Mouse (Mus musculus) 3134 (cell line): Measurements from ENCODE around the gene Kif19a.
A peak's percentile ranks its signal among the peaks of the same experiment; 100 is the strongest.

Source experiments
- DNase-seq: peaks from one replicate; pipeline ENCODE4 v3.0.0-alpha.2; 2011; ENCODE audit warnings: low spot score; ENCODE audit not compliant: insufficient read length; ENCODE audit errors: extremely low read depth

The Kif19a gene

DNA sequence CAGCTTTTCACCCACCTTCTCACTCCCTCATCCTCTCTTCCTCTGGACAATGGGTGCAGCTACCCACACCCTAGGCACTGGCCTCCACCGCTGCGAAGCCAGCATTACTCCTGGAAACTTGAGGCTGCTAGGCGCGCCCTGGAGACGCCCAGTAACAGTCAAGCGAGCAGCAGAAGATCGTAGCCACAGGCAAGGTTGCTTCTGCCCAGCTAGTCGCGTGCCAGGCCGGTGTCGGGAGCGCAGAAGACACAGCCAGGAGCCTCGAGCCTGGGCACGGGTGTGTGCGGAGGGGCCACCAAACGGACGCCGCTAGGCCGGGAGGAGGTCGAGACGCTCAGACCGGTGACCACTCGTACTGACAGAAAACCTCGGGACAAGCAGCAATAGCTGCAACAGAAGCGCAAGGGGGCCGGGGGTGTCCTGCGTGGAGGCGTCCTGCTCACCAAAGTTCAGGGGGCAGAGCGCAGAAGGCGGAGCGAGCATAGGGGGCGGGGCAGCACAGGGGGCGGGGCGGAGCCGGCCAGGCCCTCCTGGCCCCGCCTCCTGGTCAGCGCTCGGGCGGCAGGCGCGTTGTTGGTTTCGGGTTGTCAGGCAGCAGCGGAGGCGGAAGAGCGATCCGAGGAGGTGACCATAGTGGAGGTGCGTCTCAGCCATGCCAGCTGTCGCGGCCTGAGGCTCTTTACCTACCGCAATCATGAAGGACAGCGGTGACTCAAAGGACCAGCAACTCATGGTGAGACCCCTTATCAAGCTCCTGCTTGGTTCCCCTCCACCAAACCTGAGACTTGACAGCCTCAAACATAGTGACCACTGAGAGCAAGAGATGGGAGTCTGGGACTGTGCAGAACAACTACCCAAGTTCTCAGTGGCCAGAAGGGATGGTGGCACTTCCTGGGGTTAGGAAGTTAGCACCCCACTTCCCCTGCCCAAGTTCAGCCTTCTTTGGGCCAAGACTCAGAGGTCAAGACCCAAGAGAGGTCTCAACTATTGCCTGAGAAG is at the start of gene Kif19a:
Gene Kif19a, plus strand, starts transcription at position 569 of the 999 bp plus-strand sequence.
- DNase-seq: no peak

DNA sequence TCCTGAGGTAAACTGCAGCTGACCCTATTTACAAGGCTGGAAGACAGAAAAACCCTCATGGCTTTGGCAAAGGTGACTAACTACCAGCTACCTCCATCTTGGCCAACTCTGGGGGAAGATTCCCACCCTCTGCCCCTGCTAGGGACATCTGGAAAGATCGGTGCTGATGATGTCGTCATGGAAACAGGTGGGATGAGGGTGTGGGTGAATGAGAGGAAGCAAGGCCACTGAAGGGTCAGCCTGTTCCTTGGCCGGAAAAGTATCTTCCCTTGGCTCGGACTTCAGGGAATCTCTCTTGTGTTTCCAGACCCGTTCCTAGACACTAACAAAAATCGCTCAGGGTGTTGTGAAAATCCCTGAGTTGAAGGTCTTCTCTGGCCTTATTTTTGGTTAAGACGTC is 49.7 kb upstream of the Kif19a start:
- no peak for DNase-seq

DNA sequence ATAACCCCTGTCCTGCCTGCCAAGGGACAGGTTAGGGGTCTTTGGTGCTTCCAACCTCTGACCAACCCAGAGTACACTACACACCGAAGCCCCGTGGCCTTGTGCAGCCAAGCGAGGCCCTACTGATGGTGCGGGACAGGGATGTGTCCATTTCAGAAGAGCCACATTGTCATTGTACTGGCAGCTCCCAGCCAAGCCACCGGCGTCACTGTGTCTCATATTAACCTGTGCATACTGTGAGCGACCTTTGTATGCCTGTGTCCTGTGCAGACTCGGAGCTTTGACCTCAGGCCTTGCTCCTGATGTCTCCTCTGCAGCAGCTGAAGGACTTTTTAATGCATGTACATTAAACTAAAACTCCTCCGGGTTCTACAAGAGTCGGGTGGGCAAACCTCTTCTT is 44.7 kb upstream of the Kif19a start:
- DNase-seq: no peak

DNA sequence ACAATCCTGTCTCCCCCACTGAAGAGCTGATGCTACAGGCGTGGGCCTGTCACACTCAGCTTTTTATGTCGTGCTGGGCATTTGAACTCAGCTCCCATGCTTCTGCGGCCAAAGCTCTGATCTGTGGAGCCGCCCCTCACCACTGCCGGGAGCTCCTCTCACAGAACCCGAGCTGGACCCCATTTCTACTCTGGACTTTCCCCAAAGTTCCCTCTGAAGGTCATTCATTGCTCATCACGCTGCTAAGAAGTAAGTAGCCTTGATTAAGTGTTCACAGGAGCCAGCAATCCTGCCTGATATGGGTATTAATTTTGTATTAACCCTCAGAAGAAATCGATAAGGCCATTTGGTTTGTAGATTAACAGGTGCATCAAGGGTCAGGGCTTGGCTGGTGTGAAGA is 42.8 kb upstream of the Kif19a start:
- no peak for DNase-seq

DNA sequence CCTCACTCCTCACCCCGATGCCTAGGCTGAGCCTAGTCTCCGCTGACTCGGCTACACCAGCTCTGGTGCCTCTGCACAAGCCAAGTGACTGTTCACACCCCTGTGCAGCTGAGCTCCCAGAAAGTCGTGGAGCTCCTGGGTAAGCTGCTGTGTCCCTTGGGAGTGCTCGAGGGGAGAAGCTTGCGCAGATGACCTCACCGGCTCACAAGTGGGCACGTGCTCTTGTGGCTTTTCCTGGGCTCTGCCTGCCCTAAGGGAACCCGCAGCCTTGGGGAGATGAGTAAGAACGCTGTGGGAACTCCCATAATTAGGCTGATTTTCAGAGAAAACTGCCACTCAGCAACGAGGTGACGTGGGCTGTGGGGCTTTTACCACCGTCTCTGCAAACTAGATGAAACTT is 42.2 kb upstream of the Kif19a start:
- DNase-seq: peak; percentile 89

DNA sequence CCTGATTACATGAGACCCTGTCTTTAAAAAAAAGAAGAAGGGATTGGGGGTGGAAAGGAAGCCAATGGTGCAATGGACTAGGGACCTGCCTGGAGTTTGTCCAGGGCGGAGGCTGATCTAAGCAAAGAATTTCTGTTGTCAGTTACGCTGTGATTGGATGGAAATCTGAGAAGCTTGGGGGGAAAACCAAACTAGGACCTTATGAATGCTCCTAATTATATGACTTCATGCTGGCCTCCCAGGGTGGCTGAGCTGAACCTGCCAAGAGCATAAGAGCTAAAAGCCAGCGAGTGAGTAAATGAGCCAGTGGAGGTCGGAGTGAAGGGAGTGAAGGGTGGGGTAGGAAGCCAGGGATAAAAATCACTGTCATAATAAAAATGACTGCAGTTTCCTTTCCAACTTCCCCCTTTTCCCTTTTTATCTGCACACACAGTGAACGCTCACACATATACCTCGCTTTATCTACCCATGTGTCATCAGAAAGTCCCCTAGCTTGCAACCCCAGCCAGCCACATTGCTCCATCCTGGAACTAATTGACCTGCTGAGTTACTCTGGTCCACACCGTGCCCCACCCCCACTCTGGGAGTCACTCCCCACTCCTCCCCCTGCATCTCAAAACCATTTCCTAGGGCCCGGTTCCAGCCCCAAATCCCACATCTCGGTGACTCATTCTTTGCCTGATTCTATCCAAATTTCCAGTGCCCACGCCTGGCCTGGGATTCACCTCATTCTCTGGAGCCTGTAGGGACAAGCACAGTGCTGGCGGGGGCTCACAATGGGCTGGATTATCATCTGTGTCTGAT is 40.2 kb upstream of the Kif19a start:
- peak; percentile 77 for DNase-seq

DNA sequence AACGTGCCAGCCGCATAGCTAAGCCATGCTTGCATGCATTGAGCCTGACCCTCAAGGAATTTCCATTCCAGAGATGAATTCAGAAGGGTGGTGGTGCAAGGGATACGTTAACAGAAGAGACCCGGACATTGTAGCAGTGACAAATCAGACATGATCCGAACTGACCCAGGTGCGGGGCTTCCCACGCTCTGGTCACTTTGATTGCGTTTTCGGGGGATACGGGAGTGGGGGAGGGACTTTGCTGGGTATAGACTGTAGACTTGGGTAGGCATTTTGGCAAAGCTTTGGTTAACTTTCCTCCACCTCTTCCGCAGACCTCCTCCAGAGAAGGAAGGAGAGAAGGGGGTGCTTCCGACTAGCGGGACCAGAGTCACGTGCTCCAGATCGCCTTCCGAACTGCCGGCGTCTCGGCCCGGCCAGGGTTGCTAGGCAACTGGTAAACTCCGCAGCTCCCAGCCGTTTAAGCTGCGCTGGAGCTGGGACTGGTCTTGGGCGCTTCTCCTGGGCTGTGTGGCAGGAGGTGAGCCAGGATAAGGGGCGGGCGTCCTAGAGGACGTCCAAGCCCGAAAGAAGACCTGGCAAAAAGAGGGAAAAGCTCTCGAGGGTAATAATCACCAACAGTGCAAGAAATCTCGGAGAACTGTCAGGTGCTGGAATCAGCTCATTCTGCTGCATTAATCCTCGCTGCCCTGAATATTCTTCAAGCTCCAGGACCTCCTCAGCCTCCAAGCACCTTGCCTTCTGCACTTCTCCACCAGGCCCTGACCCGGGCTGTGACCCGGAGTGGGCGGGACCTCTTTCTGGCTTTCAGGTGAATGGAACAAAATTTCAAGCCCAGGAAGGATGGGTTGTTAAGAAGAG is 38.0 kb upstream of the Kif19a start, which contains the start of gene Dnaic2:
Gene Dnaic2, plus strand, starts transcription at position 444 of the 861 bp plus-strand sequence.
- DNase-seq: no peak

DNA sequence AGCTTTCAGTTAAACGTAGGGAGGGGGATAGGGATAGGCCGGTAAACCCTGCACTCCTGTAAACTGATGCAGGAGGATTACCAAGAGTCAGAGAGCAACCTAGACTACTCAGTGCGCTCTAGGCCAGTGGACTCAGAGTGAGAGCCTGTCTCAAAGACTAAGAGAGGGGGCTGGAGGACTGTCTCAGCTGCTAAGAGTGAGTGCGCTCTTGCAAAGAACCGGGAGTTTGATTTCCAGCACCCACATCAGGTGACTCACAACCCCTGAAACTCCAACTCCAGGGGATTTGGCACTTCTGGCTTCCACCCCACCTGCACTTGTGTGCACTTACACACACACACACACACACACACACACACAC is 37.4 kb upstream of the Kif19a start:
- DNase-seq: no peak

DNA sequence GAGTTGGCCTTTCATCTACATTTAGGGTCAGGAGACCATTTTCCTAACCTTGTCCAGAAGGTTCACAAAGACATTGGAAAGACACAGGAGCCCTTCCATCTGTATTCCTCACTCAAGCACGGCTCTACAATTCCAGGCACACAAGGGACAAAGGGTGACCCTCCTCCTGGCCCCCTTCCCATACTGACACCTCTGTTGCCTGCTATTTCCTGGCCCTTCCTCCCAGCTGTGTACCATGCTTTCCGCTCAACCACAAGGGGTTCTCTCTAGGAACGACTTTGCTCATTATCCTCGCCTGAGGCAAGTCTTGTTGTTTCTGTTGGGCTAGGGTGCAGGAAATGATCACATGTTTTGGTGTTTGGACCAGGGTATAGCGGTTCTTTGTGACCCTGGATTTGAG is 36.9 kb upstream of the Kif19a start:
- DNase-seq: no peak

DNA sequence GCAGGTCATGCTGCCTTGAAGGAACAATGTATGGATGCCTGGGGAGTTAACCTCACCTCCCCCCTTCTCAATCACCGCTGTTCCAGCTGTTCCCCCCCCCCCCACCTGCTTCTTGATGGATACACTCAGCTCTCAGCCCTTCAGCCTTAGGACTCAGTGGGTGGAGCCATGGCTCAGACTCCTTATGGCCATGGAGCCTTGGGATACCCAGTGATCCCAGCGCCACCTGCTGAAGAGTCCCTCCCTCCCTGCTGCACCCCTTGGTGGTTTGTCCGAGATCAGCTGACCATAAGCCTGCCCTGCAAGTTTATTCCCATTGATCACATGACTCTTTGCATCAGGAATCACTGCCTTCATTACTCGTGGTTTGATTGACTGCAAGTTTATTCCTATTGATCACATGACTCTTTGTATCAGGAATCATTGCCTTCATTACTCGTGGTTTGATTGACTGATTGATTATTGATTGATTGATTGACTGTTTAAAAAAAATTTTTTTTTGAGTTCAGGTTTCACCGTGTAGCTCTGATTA is 35.3 kb upstream of the Kif19a start:
- DNase-seq: no peak

DNA sequence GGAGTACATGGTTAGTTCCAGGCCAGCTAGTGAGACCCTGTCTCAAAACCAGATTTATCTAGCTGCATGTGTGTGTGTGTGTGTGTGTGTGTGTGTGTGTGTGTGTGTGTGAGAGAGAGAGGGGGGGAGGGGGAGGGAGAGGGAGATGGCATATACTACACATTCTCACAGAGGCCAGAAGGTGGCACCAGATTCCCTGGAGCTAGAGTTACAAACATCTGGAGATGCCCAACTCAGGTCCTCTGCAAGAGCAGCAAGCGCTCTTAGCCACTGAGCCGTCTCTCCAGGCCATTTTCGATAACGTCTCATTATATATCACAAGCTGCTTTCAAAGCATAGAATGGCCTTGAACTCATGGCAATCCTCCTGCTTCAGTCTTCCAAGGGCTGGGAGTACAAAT is 33.5 kb upstream of the Kif19a start:
- no peak for DNase-seq

DNA sequence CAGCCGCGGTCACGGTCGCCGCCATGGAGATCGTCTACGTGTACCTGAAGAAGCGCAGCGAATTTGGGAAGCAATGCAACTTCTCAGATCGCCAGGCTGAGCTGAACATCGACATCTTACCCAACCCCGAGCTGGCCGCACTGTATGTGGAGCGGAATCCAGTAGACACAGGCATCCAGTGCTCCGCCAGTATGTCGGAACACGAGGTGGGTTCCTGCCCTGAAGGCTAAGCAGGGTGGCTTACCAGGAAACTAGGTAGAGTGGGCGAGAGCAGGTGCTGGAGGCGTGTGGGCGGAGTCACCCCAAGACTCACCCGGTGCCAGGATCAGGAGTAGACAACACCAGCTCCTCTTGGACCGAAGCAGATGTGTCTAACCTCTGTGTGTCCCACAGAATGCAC is 32.3 kb upstream of the Kif19a start:
- DNase-seq: no peak

DNA sequence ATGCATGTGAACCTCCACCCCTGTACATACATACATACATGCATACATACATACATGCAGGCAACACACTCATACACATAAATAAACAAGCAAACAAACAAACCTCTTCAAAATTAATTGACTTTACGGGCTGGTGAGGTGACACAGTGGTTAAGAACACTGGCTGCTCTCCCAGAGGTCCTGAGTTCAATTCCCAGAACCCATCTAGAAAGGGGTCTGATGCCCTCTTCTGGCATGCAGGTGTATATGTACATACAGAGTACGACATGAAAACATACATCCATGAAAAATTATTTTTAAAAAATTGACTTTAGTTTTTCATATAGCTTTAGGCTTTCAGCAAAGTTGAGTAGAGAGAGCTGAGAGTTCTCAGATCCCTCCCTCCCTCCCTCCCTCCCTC is 29.1 kb upstream of the Kif19a start:
- no peak for DNase-seq

DNA sequence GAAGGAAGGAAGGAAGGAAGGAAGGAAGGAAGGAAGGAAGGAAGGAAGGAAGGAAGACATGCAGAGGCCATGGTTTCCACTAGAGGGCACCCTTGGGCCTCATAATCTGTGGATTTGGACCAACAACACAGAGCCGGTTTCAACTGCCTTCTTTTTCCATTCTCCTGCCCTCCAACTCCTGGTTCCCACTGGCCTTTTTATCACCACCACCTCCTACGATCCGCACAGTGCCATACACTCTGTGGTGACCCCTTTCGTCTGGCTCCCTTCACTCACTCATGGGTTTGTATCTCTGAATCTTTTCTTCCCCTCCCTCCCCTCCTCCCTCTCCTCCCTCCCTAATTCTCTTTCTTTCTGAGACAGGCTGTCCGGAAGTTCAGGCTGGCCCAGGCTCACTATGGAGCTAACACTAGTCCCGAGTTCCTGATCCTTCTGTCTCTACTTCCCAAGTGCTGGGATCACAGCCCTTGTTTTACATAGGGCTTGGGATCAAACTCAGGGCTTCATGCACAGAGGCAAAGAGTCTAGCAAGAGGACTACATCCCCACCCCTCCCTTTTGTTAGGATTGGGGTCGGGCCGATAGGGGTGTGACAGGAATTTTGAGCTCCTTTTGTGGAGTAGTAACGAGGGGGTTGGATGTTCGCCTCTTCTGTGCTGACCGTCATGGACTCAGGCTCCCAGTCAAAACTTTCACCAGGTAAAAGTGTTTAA is 28.1 kb upstream of the Kif19a start:
- DNase-seq: peak; percentile 48

DNA sequence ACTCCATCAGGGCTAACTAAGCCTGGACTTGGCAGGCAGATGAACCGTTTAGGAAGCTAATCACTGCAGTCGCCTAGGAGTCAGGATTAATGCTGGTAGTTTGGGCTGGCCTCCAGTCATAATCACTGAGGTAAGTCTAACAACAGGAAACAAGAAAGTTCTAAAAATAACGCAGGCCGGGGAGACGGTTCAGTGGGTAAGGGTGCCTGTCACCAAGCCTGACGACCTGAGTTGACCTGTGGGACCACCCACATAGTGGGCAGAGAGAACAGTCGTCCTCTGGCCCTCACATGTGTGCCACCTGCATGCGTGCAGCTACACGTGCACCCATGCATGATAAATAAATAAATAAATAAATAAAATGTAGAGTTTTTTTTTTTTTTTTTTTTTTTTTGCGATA is 24.6 kb upstream of the Kif19a start:
- DNase-seq: no peak

DNA sequence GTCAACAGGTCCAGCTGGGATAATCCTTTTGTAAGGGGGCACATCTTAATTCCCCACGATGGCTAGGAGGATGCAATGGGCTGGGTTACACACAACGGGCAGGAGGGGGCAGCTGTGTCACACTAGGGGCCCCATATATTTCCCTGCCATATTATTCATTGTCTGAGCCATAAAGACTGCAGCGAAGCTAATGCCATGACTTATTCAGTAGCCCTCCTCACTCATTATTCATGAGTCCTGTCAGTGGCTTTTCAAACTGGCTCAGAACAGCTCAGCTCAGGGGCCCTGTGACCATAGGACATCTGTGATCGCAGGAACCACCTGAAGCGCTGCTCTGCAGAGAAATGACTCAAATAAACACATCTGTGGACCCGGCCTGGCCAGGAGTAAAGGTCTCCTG is 23.7 kb upstream of the Kif19a start:
- no peak for DNase-seq

DNA sequence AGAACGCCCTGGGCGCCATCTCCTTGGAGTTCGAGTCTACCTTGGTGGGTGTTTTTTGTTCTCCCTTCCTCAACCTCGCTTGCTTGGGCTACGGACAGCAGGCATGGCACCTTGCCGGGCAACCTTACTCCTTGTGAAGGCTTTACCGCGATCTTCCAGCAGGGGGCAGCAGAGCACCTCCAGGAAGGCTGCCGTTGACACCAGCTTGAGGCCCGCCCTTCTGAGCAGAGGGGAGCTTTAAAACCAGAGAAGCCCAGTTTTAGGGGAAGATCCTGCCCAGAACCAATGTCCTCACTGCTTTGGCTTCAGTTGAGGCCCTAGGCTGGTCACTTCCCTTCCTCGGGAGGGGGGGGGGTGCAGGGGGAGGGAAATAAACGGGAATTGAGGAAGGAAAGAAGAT is 20.1 kb upstream of the Kif19a start:
- DNase-seq: peak; percentile 60

DNA sequence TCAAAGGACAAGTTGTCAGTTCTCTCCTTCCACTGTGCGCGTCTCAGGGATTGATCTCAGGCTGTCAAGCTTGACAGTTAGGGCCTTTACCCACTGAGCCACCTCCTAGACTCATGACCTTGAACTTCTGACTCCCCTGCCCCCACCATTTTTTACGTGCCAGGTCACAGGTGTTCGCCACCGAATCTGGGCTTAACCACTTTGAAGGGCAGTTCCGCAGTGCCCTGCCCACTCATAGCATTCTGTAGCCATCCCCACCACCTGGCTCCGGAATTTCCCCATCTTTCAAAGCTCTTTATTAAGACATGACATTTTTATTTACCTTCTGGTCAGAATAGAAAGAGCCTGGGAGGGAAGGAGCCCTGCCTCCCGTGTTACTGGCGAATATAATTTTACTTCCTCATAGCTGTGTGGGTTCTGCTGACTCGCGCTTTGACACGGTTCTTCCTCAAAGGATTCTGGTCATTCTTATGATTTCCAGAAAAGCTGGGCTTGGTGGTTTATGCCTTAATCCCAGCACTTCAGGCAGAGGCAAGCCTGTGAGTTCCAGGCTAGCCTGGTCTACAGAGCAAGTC is 17.5 kb upstream of the Kif19a start:
- no peak for DNase-seq

DNA sequence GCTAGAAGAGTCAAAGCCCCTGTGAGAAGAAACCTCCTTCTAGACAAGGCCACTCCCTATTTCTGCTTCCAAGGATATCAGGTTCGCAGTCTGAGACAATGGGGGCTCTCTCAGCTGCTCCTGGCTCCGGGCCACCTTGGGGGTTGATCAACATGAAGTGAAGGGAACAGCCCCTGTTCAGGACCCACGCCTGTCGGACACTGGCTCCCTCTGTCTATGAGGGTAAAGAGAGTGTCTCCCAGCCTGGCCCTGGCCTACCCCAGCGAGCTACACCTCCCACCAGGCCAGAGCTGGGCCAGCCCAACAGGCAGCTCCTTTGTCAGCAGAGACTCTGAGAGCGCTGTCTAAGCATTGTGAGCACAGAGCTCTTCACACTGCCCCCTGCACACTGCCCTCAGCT is 4.7 kb downstream of the Kif19a start:
- DNase-seq: no peak

DNA sequence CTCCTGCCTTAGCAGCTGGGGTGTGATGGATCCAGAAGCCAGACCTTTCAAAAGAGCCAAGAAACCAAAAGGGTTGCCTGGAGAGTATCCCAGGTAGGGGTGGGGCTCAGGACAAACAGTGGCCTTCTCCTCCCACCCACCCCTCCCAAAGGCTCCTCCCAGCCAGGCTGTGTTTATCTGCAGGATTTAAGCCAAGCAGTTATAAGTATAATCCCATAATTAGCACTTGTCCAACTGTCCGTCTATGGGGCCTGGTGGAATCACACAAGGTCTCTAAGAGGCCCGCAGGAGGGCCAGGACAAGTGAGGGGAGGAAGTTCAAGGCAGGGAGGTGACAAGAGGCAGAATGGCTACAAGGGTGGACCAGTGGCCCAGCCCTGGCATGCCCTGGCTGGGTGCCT is 6.7 kb downstream of the Kif19a start:
- no peak for DNase-seq
